ENCODE assay signal across 10 mouse cellular contexts in the genomic region with DNA sequence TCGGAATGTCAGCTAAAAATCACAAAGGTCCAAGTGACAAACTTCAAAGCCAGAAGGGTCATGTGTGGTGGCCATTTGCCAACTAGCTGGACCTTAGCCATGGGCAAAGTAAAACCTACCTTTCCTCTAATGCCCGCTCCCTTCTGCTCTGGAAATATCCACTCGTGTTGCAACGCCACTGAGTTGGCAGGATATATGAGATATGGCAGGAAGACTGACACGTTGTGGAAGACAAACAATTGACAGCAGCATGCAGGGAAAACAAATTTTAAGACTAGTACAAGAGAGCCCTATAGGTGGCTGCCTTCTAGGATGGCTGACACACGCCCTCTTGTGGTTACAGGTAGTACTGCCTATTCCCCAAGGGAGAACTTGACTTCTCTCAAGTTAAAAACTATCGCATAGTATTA. TPM values are rescaled to one million over a fixed set of nuclear protein-coding genes. Genes with fewer than 3 reads are reported as not detected.
DNase-seq lines count a peak whose midpoint lies in the region; ATAC-seq and TF ChIP-seq lines count a peak whose summit lies in the region.
"Had no signal": no experiment of that assay in that cellular context is flagged by ENCODE, and none has a peak within 500 bp of the region (broad histone marks: within the 10 kb centered on the region; RNA-seq: fewer than 3 reads in every experiment).

No protein-coding gene starts in this region.

- DNase-seq in B cell, adult 2 months = peak; percentile 39 to 44
- peak; percentile 83 for DNase-seq in NIH3T3 (ENCODE audit: low read depth)
- peak; percentile 83 for DNase-seq in kidney, postnatal 0 days (ENCODE audit: low spot score)
- peak; percentile 27 for DNase-seq in lung, adult 2 months

- H3K4me2 ChIP-seq in heart, embryonic 15.5 days = peak overlapping the region; percentile 35; the same call in 1 of the 2 replicates
- H3K4me2 ChIP-seq in kidney, postnatal 0 days (ENCODE audit: low read length) = no peak overlapping the region

- H3K27me3 ChIP-seq in heart, embryonic 15.5 days = peaks cover 9% of the 10 kb centered on the region; the same call in 1 of the 2 replicates
- H3K27me3 ChIP-seq in kidney, postnatal 0 days (ENCODE audit: insufficient read depth, low read length) = no peaks in the 10 kb centered on the region

- H3K9ac ChIP-seq in heart, embryonic 15.5 days = no peak overlapping the region
- no peak overlapping the region for H3K9ac ChIP-seq in kidney, postnatal 0 days (ENCODE audit: low read depth, low read length)

- 27% methylated on average over 7 of the region's 7 CpGs for WGBS in heart, embryonic 15.5 days
- 22% methylated on average over 7 of the region's 7 CpGs for WGBS in kidney, postnatal 0 days
- 12% methylated on average over 7 of the region's 7 CpGs for WGBS in lung, adult 2 months

- H3K27ac ChIP-seq in cortical plate, adult 2 months (ENCODE audit: insufficient read depth, low read length) = no peak overlapping the region
- H3K27ac ChIP-seq in heart, embryonic 15.5 days = no peak overlapping the region
- H3K27ac ChIP-seq in kidney, postnatal 0 days = no peak overlapping the region

- peak; percentile 47; the same call in 1 of the 2 replicates for ATAC-seq in heart, embryonic 15.5 days (replicated peaks; ENCODE audit: insufficient number of reproducible peaks, insufficient read depth, low FRiP score, low read depth)
- ATAC-seq in kidney, postnatal 0 days (replicated peaks; ENCODE audit: low FRiP score, low read depth) = peak; percentile 59; the same call in 1 of the 2 replicates
- ATAC-seq in neutrophil, adult 5-6 weeks (ENCODE audit: extremely low read depth, insufficient number of reproducible peaks, low FRiP score, poor library complexity, severe bottlenecking) = peak; percentile 16; the same call in 1 of the 2 replicates
- no peak for ATAC-seq in erythroblast, adult 5-6 weeks (replicated peaks; ENCODE audit: low FRiP score, poor library complexity, severe bottlenecking)

- no peaks in the 10 kb centered on the region for H3K9me3 ChIP-seq in heart, embryonic 15.5 days (replicated peaks)
- no peaks in the 10 kb centered on the region for H3K9me3 ChIP-seq in kidney, postnatal 0 days (replicated peaks; ENCODE audit: low read length)

- no peak for TF ChIP-seq POLR2A in cortical plate, adult 2 months (IDR thresholded peaks at IDR 0.05; ENCODE audit: extremely low read depth, insufficient read depth, low read length)
- TF ChIP-seq POLR2A in lung, adult 2 months (IDR thresholded peaks at IDR 0.05; ENCODE audit: borderline replicate concordance, extremely low read depth, low read depth, low read length) = no peak

- no peak overlapping the region for H3K4me3 ChIP-seq in cortical plate, adult 2 months (ENCODE audit: insufficient read depth, low read length)
- H3K4me3 ChIP-seq in heart, embryonic 15.5 days = no peak overlapping the region
- no peak overlapping the region for H3K4me3 ChIP-seq in kidney, postnatal 0 days (replicated peaks; ENCODE audit: low read depth, low read length)
- no peak overlapping the region for H3K4me3 ChIP-seq in lung, adult 2 months (replicated peaks; ENCODE audit: extremely low read depth, low read depth, low read length)

- peak; percentile 83 for TF ChIP-seq CTCF in cortical plate, adult 2 months (IDR thresholded peaks at IDR 0.05; ENCODE audit: extremely low read depth, insufficient read depth, low read length)
- TF ChIP-seq CTCF in kidney, postnatal 0 days (IDR thresholded peaks at IDR 0.05; ENCODE audit: low read depth) = peak; percentile 91
- TF ChIP-seq CTCF in lung, adult 2 months (IDR thresholded peaks at IDR 0.05; ENCODE audit: insufficient read depth, low read length) = peak; percentile 41; the same call in 1 of the 2 replicates

- H3K36me3 ChIP-seq in heart, embryonic 15.5 days = no peaks in the 10 kb centered on the region
- H3K36me3 ChIP-seq in kidney, postnatal 0 days (ENCODE audit: insufficient read depth, low read length) = no peaks in the 10 kb centered on the region

- no peaks in the 10 kb centered on the region for H3K4me1 ChIP-seq in cortical plate, adult 2 months (ENCODE audit: control insufficient read depth, insufficient read depth, low read length)
- H3K4me1 ChIP-seq in heart, embryonic 15.5 days (replicated peaks) = peaks cover 4% of the 10 kb centered on the region
- H3K4me1 ChIP-seq in kidney, postnatal 0 days (replicated peaks; ENCODE audit: insufficient read depth, low read length) = no peaks in the 10 kb centered on the region
- H3K4me1 ChIP-seq in lung, adult 2 months (ENCODE audit: control insufficient read depth, insufficient read depth, low read length) = peaks cover 4% of the 10 kb centered on the region; the same call in 1 of the 2 replicates

RNA-seq across cellular contexts. Expression of gene Mepe, which starts 8.1 kb away (rescaled TPM):
- not detected in 2 replicates for polyA plus RNA-seq in cortical plate, adult 2 months (2012; rRNA removed)
- not detected in 2 replicates for polyA plus RNA-seq in heart, embryonic 15.5 days (2015; fragmentation: Nextera tagmentation; extraction: Ambion mirVana)
- polyA plus RNA-seq in kidney, postnatal 0 days (2015; fragmentation: Nextera tagmentation; extraction: Ambion mirVana) = not detected in 2 replicates
- polyA plus RNA-seq in lung, adult 2 months (2012; rRNA removed) = not detected in 2 replicates
- not detected in 2 replicates for total RNA-seq in neutrophil, adult 5-6 weeks (2017)
- total RNA-seq in erythroblast, adult 5-6 weeks (2015; ENCODE audit: low replicate concordance) = not detected in 2 replicates
- total RNA-seq in erythroblast, adult 5-6 weeks (2017; ENCODE audit: low replicate concordance) = not detected in 2 replicates
- total RNA-seq: gastrocnemius, postnatal 36 days had no signal
- polyA plus RNA-seq: stomach, embryonic 14.5 days had no signal

RNA-seq across cellular contexts. Expression of gene Ibsp, which starts 34.3 kb away (rescaled TPM):
- 0.08 and 0.10 TPM in 2 replicates for polyA plus RNA-seq in cortical plate, adult 2 months (2012; rRNA removed)
- polyA plus RNA-seq in heart, embryonic 15.5 days (2015; fragmentation: Nextera tagmentation; extraction: Ambion mirVana) = 0.62 and 0.75 TPM in 2 replicates
- polyA plus RNA-seq in kidney, postnatal 0 days (2015; fragmentation: Nextera tagmentation; extraction: Ambion mirVana) = not detected in 2 replicates
- polyA plus RNA-seq in lung, adult 2 months (2012; rRNA removed) = not detected in 2 replicates
- not detected in 2 replicates for total RNA-seq in neutrophil, adult 5-6 weeks (2017)
- total RNA-seq in erythroblast, adult 5-6 weeks (2015; ENCODE audit: low replicate concordance) = 1.3 and 8.5 TPM in 2 replicates
- total RNA-seq in erythroblast, adult 5-6 weeks (2017; ENCODE audit: low replicate concordance) = 3.0 and 3.5 TPM in 2 replicates
- total RNA-seq: gastrocnemius, postnatal 36 days had no signal

Comparison
In these comparisons a context has a peak if more than half of its experiments do, and no peak if none do; other contexts are left out.
1. DNase-seq: peak in every context shown above with its lines; median percentile 83 in NIH3T3; 83 in kidney, postnatal 0 days; 42 in B cell, adult 2 months; 27 in lung, adult 2 months.
2. CTCF ChIP-seq: peak in every context shown above with its lines; median percentile 91 in kidney, postnatal 0 days; 83 in cortical plate, adult 2 months; 41 in lung, adult 2 months.